Mouse (Mus musculus): ENCODE measurements around the gene Cyp2d11. TPM values are rescaled to one million over a fixed set of nuclear protein-coding genes. Genes with fewer than 3 reads are reported as not detected.
A peak's percentile ranks its signal among the peaks of the same experiment; 100 is the strongest.

The Cyp2d11 gene
- polyA plus RNA-seq, 1 experiment from 2014 or later = not detected

GRCm38 (mm10) chr15:82346580-82347302, 47.1 kb downstream of the Cyp2d11 start:
- WGBS = 58% methylated on average over 14 of the region's 14 CpGs
- peaks cover 27% of the 10 kb centered on the region for H3K4me1 ChIP-seq

GRCm38 (mm10) chr15:82345820-82346470, 47.9 kb downstream of the Cyp2d11 start:
- H3K27me3 ChIP-seq = no peaks in the 10 kb centered on the region
- WGBS = under 1% methylated on average over 51 of the region's 51 CpGs
- H3K4me1 ChIP-seq = peaks cover 32% of the 10 kb centered on the region
- peaks cover 37% of the 10 kb centered on the region for H3K36me3 ChIP-seq
- peak overlapping the region; percentile 81; the same call in 1 of the 2 replicates for H3K27ac ChIP-seq
- peak overlapping the region; percentile 65 for H3K4me3 ChIP-seq
- H3K9me3 ChIP-seq = no peaks in the 10 kb centered on the region
- peak overlapping the region; percentile 89 for H3K4me2 ChIP-seq (replicated peaks)
- ATAC-seq (ENCODE audit: low FRiP score, low read depth) = peak; percentile 98
- peak overlapping the region; percentile 68 for H3K9ac ChIP-seq

More at GRCm38 (mm10) chr15:82346580-82347302, 47.1 kb downstream of the Cyp2d11 start:
- peak overlapping the region; percentile 22; the same call in 1 of the 2 replicates for H3K27ac ChIP-seq
- no peaks in the 10 kb centered on the region for H3K9me3 ChIP-seq
- no peak for ATAC-seq (ENCODE audit: low FRiP score, low read depth)
- no peaks in the 10 kb centered on the region for H3K27me3 ChIP-seq
- H3K9ac ChIP-seq = peak overlapping the region; percentile 68
- peak overlapping the region; percentile 89 for H3K4me2 ChIP-seq (replicated peaks)
- peak overlapping the region; percentile 65 for H3K4me3 ChIP-seq
- peaks cover 41% of the 10 kb centered on the region for H3K36me3 ChIP-seq

GRCm38 (mm10) chr15:82344971-82345370, 48.9 kb downstream of the Cyp2d11 start:
- no peak for ATAC-seq (ENCODE audit: low FRiP score, low read depth)
- no peak overlapping the region for H3K4me2 ChIP-seq (replicated peaks)
- no peak overlapping the region for H3K27ac ChIP-seq
- WGBS = 89% methylated on average over 6 of the region's 6 CpGs
- no peaks in the 10 kb centered on the region for H3K9me3 ChIP-seq
- H3K4me1 ChIP-seq = peaks cover 37% of the 10 kb centered on the region
- no peak overlapping the region for H3K9ac ChIP-seq
- H3K36me3 ChIP-seq = peaks cover 27% of the 10 kb centered on the region
- H3K27me3 ChIP-seq = peaks cover 5% of the 10 kb centered on the region
- no peak overlapping the region for H3K4me3 ChIP-seq

GRCm38 (mm10) chr15:82343368-82344287, 50.2 kb downstream of the Cyp2d11 start:
- H3K4me2 ChIP-seq (replicated peaks) = no peak overlapping the region
- H3K9ac ChIP-seq = no peak overlapping the region
- H3K9me3 ChIP-seq = no peaks in the 10 kb centered on the region
- ATAC-seq (ENCODE audit: low FRiP score, low read depth) = no peak
- 88% methylated on average over 27 of the region's 27 CpGs for WGBS
- no peak overlapping the region for H3K4me3 ChIP-seq
- peaks cover 37% of the 10 kb centered on the region for H3K4me1 ChIP-seq
- no peak overlapping the region for H3K27ac ChIP-seq
- peaks cover 5% of the 10 kb centered on the region for H3K27me3 ChIP-seq
- H3K36me3 ChIP-seq = peaks cover 13% of the 10 kb centered on the region

- peaks cover 40% of the 10 kb centered on the region for H3K4me1 ChIP-seq
- H3K4me2 ChIP-seq (replicated peaks) = peak overlapping the region; percentile 81
- no peak overlapping the region for H3K4me3 ChIP-seq
- 0 out of 2 replicates have a peak, but pooled peaks cover 3% of the 10 kb centered on the region for H3K36me3 ChIP-seq
- H3K27ac ChIP-seq = no peak overlapping the region
- peaks cover 5% of the 10 kb centered on the region for H3K27me3 ChIP-seq
- H3K9ac ChIP-seq = peak overlapping the region; percentile 84; the same call in 1 of the 2 replicates
- 69% methylated on average over 5 of the region's 5 CpGs for WGBS
- no peaks in the 10 kb centered on the region for H3K9me3 ChIP-seq
- ATAC-seq (ENCODE audit: low FRiP score, low read depth) = no peak
Observed at GRCm38 (mm10) chr15:82342543-82342935, 51.3 kb downstream of the Cyp2d11 start.

- Histone ChIP-seq H3K27ac (peak overlapping the region; percentile 74), H3K4me3 (peak overlapping the region; percentile 59), H3K9ac (peak overlapping the region; percentile 84), H3K4me2 (replicated peaks) (peak overlapping the region; percentile 81), H3K27me3 (peaks cover 5% of the 10 kb centered on the region), H3K9me3 (no peaks in the 10 kb centered on the region), H3K4me1 (peaks cover 40% of the 10 kb centered on the region), H3K36me3 (no peaks in the 10 kb centered on the region)
- 58% methylated on average over 15 of the region's 15 CpGs for WGBS
- no peak for ATAC-seq (ENCODE audit: low FRiP score, low read depth)
Observed at GRCm38 (mm10) chr15:82341675-82342542, 51.9 kb downstream of the Cyp2d11 start.

GRCm38 (mm10) chr15:82341036-82341501, 52.8 kb downstream of the Cyp2d11 start:
- H3K4me2 ChIP-seq (replicated peaks) = peak overlapping the region; percentile 81
- peak overlapping the region; percentile 59 for H3K4me3 ChIP-seq
- peaks cover under 1% of the 10 kb centered on the region; the same call in 1 of the 2 replicates for H3K36me3 ChIP-seq
- WGBS = 1% methylated on average over 37 of the region's 40 CpGs
- peak overlapping the region; percentile 74 for H3K27ac ChIP-seq
- peak; percentile 6 for ATAC-seq (ENCODE audit: low FRiP score, low read depth)
- H3K4me1 ChIP-seq = peaks cover 43% of the 10 kb centered on the region
- H3K9ac ChIP-seq = peak overlapping the region; percentile 84
- no peaks in the 10 kb centered on the region for H3K9me3 ChIP-seq
- peaks cover 5% of the 10 kb centered on the region for H3K27me3 ChIP-seq

GRCm38 (mm10) chr15:82340414-82341035, 53.3 kb downstream of the Cyp2d11 start:
- ATAC-seq (ENCODE audit: low FRiP score, low read depth) = no peak
- Histone ChIP-seq H3K9ac (peak overlapping the region; percentile 84), H3K4me2 (replicated peaks) (peak overlapping the region; percentile 81), H3K4me1 (peaks cover 44% of the 10 kb centered on the region), H3K4me3 (peak overlapping the region; percentile 59), H3K27ac (peak overlapping the region; percentile 74), H3K27me3 (peaks cover 5% of the 10 kb centered on the region), H3K9me3 (no peaks in the 10 kb centered on the region), H3K36me3 (peaks cover 6% of the 10 kb centered on the region)
- 41% methylated on average over 21 of the region's 21 CpGs for WGBS

- no peak for ATAC-seq (ENCODE audit: low FRiP score, low read depth)
- peak overlapping the region; percentile 81; the same call in 1 of the 2 replicates for H3K4me2 ChIP-seq (replicated peaks)
- peaks cover 44% of the 10 kb centered on the region for H3K4me1 ChIP-seq
- H3K4me3 ChIP-seq = no peak overlapping the region
- H3K9me3 ChIP-seq = no peaks in the 10 kb centered on the region
- no peak overlapping the region for H3K27ac ChIP-seq
- no peak overlapping the region for H3K9ac ChIP-seq
- 77% methylated on average over 8 of the region's 8 CpGs for WGBS
- H3K36me3 ChIP-seq = peaks cover 13% of the 10 kb centered on the region
- peaks cover 5% of the 10 kb centered on the region for H3K27me3 ChIP-seq
Observed at GRCm38 (mm10) chr15:82339634-82340254, 54.1 kb downstream of the Cyp2d11 start.

All from limb, embryonic 13.5 days (tissue).